Mouse (Mus musculus) 3134 (cell line): ENCODE data around the gene Nrip1.

Source experiments
- DNase-seq: peaks from one replicate; pipeline ENCODE4 v3.0.0-alpha.2; 2011; ENCODE audit warnings: low spot score; ENCODE audit not compliant: insufficient read length; ENCODE audit errors: extremely low read depth

The Nrip1 gene

GRCm38 (mm10) chr16:76372045-76372940, 1.3 kb downstream of the Nrip1 start:
- DNase-seq: peak; percentile 70

GRCm38 (mm10) chr16:76371614-76371917, 2.1 kb downstream of the Nrip1 start:
- DNase-seq: no peak

- no peak for DNase-seq
Observed at GRCm38 (mm10) chr16:76370716-76371613, 2.7 kb downstream of the Nrip1 start.

- no peak for DNase-seq
Observed at GRCm38 (mm10) chr16:76370041-76370715, 3.4 kb downstream of the Nrip1 start.

- no peak for DNase-seq
Observed at GRCm38 (mm10) chr16:76369236-76369635, 4.4 kb downstream of the Nrip1 start.

GRCm38 (mm10) chr16:76367261-76367908, 6.2 kb downstream of the Nrip1 start:
- DNase-seq: no peak

- no peak for DNase-seq
Observed at GRCm38 (mm10) chr16:76365790-76366406, 7.7 kb downstream of the Nrip1 start.

- no peak for DNase-seq
Observed at GRCm38 (mm10) chr16:76365237-76365636, 8.4 kb downstream of the Nrip1 start.

GRCm38 (mm10) chr16:76363641-76364040, 10.0 kb downstream of the Nrip1 start:
- no peak for DNase-seq

- DNase-seq: no peak
Observed at GRCm38 (mm10) chr16:76362982-76363381, 10.6 kb downstream of the Nrip1 start.

- no peak for DNase-seq
Observed at GRCm38 (mm10) chr16:76360441-76360840, 13.2 kb downstream of the Nrip1 start.

GRCm38 (mm10) chr16:76358757-76359156, 14.9 kb downstream of the Nrip1 start:
- no peak for DNase-seq

- no peak for DNase-seq
Observed at GRCm38 (mm10) chr16:76358128-76358748, 15.4 kb downstream of the Nrip1 start.

- DNase-seq: no peak
Observed at GRCm38 (mm10) chr16:76357155-76357554, 16.5 kb downstream of the Nrip1 start.

- DNase-seq: no peak
Observed at GRCm38 (mm10) chr16:76355947-76356550, 17.6 kb downstream of the Nrip1 start.

GRCm38 (mm10) chr16:76355267-76355666, 18.4 kb downstream of the Nrip1 start:
- no peak for DNase-seq

GRCm38 (mm10) chr16:76354841-76355240, 18.8 kb downstream of the Nrip1 start:
- no peak for DNase-seq

GRCm38 (mm10) chr16:76354289-76354688, 19.3 kb downstream of the Nrip1 start:
- DNase-seq: no peak

GRCm38 (mm10) chr16:76350922-76351321, 22.7 kb downstream of the Nrip1 start:
- no peak for DNase-seq
